Mouse (Mus musculus) hindbrain, embryonic 14.5 days (tissue): ENCODE results near the gene Bmyc. TPM values are rescaled to one million over a fixed set of nuclear protein-coding genes. Genes with fewer than 3 reads are reported as not detected.
"Not testable (repeated sequence)": the region's sequence is repeated elsewhere in the genome, so short reads cannot be mapped to it uniquely, and the experiment has no call there.

Source experiments
- ATAC-seq: fragments of 200-750 bp; cut with Nextera tagmentation; 2 replicates; pipeline ENCODE4 v1.8.0; 2017; ENCODE audit warnings: moderate number of reproducible peaks, mild to moderate bottlenecking, moderate TSS enrichment, moderate library complexity; ENCODE audit not compliant: low FRiP score
- DNase-seq: peaks from one replicate; pipeline ENCODE4 v3.0.0-alpha.2; 2015; ENCODE audit warnings: low spot score
- H3K27ac ChIP-seq: fragments of 300-500 bp; sonication (generic); 2 replicates; pipeline ENCODE4 v1.5.1; 2014; ENCODE audit warnings: mild to moderate bottlenecking, moderate library complexity
- H3K27me3 ChIP-seq: fragments of 300-500 bp; sonication (generic); 2 replicates; pipeline ENCODE4 v1.6.1; 2014; ENCODE audit warnings: mild to moderate bottlenecking, low read length, mixed read lengths; ENCODE audit not compliant: control insufficient read depth, insufficient read depth
- H3K36me3 ChIP-seq: fragments of 300-500 bp; sonication (generic); replicated peaks from 2 replicates; pipeline ENCODE4 v1.6.1; 2014; ENCODE audit not compliant: control insufficient read depth, insufficient read depth
- H3K4me1 ChIP-seq: fragments of 300-500 bp; sonication (generic); replicated peaks from 2 replicates; pipeline ENCODE4 v1.6.1; 2014; ENCODE audit warnings: antibody characterized with exemption, low read length, mixed read lengths; ENCODE audit not compliant: control insufficient read depth, insufficient read depth
- H3K4me2 ChIP-seq: fragments of 300-500 bp; sonication (generic); replicated peaks from 2 replicates; pipeline ENCODE4 v1.6.1; 2014; ENCODE audit warnings: mild to moderate bottlenecking, moderate library complexity
- H3K4me3 ChIP-seq: fragments of 300-500 bp; sonication (generic); replicated peaks from 2 replicates; pipeline ENCODE4 v1.5.1; 2014; ENCODE audit warnings: mild to moderate bottlenecking, low read length
- H3K9ac ChIP-seq: fragments of 300-500 bp; sonication (generic); 2 replicates; pipeline ENCODE4 v1.6.1; 2014
- H3K9me3 ChIP-seq: fragments of 300-500 bp; sonication (generic); 2 replicates; pipeline ENCODE4 v1.6.1; 2016; ENCODE audit warnings: low read length; ENCODE audit not compliant: control insufficient read depth
- WGBS: fragments of 180-500 bp; shearing (Covaris S2); extraction: QIAGEN DNeasy Blood & Tissue Kit; methylation state at CpG from one replicate; pipeline ENCODE4 v1.1.7; 2014; 5-methylcytosine and 5-hydroxymethylcytosine counted together
- polyA plus RNA-seq: library from polyadenylated mRNA; unstranded; fragments of >200 nt; fragmentation: Nextera tagmentation; extraction: Ambion mirVana; gene quantifications from 2 replicates; pipeline ENCODE4 v1.2.1, GENCODE M21; 2014

Bmyc gene
- polyA plus RNA-seq, 1 experiment from 2014 or later = 153 TPM

DNA sequence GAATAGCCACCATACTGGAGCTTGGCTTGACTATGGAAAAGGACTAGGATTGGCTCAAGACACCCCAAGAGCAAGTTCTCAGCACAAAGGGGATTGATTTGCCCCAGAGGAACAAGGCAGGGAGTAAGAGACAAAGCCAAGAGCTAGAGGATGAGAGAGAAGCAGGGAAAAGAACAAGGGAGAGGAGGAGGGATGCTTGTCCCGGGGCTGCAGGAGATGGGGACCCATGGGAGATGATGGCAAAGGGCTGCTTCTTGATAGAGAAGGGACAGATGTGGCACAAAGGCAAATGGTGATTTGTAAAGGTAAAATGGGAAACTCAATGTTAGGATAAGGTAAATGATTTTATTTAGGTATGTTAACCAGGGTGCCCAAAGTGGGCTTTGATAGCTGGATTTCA is 2.5 kb downstream of the Bmyc start:
- not testable (repeated sequence) for H3K4me3 ChIP-seq, H3K9ac ChIP-seq, H3K9me3 ChIP-seq, H3K27me3 ChIP-seq, ATAC-seq, DNase-seq, H3K36me3 ChIP-seq, H3K27ac ChIP-seq
- Histone ChIP-seq H3K4me1 (peaks cover 14% of the 10 kb centered on the region), H3K4me2 (peak overlapping the region; percentile 79; the same call in 1 of the 2 replicates)
- WGBS = 100% methylated on average over 1 of the region's 1 CpGs

DNA sequence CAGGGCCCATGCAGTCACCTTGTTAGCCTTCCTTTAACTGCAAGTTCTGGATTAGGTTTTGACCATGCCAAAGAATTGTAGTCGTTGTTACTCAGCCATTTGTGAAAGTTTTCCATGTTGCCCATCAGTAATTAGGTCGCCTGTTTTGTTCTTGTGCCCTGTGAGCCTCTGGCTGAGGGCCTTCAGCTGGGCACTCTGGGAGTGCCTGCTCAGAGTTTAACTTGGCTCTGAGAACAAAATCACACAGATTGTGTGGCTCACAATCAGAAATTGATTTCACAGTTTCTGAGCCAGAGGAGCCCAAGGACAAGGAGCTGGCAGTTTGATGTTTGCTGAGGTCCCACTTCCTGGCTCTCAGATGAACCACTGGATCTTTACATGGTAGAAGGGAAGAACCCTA is 3.3 kb downstream of the Bmyc start:
- not testable (repeated sequence) for DNase-seq

DNA sequence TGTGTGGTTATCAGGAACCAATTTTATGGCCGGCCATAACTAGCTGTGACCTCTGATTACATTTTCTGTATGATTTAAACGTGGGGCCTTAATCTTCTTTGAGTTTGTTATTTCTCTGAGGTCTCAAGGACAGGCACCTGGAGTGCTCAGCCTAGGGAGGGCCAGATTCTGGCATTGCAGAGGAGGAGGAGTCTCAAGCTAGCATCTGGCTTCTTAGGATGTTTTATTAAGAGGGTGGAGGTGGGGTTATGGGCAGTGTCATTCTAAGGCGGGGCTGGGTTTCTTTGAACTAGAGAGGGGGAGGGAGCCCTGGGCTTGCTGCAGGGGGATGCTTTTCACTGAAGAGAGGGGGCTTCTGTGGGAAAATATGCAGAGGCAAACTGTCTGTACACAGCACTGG is 5.1 kb downstream of the Bmyc start:
- peaks cover 14% of the 10 kb centered on the region for H3K4me1 ChIP-seq
- not testable (repeated sequence) for H3K27me3 ChIP-seq, DNase-seq, H3K27ac ChIP-seq, H3K4me2 ChIP-seq, H3K9me3 ChIP-seq, H3K36me3 ChIP-seq, ATAC-seq, H3K9ac ChIP-seq, H3K4me3 ChIP-seq
- 36% methylated on average over 3 of the region's 3 CpGs for WGBS

More for the DNA sequence above, 3.3 kb downstream of the Bmyc start:
- H3K9me3 ChIP-seq, H3K36me3 ChIP-seq, H3K4me2 ChIP-seq, H3K4me3 ChIP-seq, H3K27ac ChIP-seq, H3K9ac ChIP-seq, H3K27me3 ChIP-seq, ATAC-seq: not testable (repeated sequence)
- 66% methylated on average over 2 of the region's 2 CpGs for WGBS
- H3K4me1 ChIP-seq = peaks cover 14% of the 10 kb centered on the region

DNA sequence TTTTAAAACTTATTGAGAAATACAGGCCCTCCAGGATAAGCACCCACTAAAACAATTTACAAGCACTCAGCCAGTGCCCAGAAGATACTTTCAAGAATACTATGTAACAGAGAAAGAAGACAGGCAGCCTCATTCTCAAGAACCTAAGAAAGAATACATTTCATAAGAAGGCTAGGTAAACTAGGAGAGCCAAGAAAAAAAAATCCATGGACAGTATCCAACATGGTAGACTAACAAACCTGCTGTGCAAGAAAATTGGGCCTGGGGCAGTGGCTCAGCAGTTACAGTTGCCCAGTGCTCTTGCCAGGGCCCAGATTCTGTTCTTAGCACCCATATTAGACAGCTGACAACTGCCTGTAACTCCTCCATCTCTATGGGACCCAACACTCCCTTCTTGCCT is 10.7 kb downstream of the Bmyc start:
- no peak for DNase-seq
- H3K4me2 ChIP-seq = no peak overlapping the region
- H3K27me3 ChIP-seq = no peaks in the 10 kb centered on the region
- H3K4me3 ChIP-seq = no peak overlapping the region
- no peak for ATAC-seq
- no peak overlapping the region for H3K27ac ChIP-seq
- H3K36me3 ChIP-seq = no peaks in the 10 kb centered on the region
- no peaks in the 10 kb centered on the region for H3K9me3 ChIP-seq
- no peak overlapping the region for H3K9ac ChIP-seq
- H3K4me1 ChIP-seq = no peaks in the 10 kb centered on the region

DNA sequence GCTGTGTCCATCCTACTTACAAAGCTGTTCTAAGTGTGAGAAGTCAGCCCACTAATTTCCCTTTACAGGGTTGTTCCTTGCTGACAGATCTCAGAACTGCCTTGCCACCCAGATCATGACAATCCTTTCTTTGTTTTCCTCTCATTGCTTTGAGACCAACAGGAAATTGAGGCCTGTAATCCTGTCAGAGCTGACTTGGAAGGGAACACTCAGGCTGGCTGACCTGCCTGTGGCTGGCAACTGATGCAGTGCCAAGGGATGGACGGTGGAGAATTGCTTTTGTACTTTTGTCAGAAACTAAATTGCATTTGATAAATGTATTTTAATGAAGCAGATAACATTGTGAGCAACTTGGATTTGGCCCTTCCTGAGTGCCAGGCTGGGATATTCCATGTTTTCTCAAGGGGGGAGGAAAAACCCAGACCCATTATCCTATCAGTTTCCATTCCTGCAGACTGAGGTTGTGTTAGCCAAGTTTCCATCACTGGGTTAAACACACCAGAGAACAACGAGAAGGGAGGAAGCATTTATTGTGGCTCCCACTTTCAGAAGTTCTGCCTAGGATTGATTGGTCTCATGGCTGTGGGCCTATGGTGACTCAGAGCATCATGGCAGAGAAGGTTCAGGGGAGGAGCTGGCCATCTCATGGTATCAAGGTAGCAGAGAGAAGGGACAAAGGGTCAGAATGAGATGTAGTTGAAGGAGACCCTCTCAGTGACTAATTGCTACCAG is 26.8 kb downstream of the Bmyc start:
- peaks cover 4% of the 10 kb centered on the region; the same call in 1 of the 2 replicates for H3K9me3 ChIP-seq
- 74% methylated on average over 2 of the region's 2 CpGs for WGBS
- DNase-seq (no peak), ATAC-seq (no peak)
- no peaks in the 10 kb centered on the region for H3K36me3 ChIP-seq
- H3K4me1 ChIP-seq = no peaks in the 10 kb centered on the region
- H3K4me2 ChIP-seq = no peak overlapping the region
- no peak overlapping the region for H3K9ac ChIP-seq
- H3K4me3 ChIP-seq = no peak overlapping the region
- no peak overlapping the region for H3K27ac ChIP-seq
- H3K27me3 ChIP-seq = no peaks in the 10 kb centered on the region

DNA sequence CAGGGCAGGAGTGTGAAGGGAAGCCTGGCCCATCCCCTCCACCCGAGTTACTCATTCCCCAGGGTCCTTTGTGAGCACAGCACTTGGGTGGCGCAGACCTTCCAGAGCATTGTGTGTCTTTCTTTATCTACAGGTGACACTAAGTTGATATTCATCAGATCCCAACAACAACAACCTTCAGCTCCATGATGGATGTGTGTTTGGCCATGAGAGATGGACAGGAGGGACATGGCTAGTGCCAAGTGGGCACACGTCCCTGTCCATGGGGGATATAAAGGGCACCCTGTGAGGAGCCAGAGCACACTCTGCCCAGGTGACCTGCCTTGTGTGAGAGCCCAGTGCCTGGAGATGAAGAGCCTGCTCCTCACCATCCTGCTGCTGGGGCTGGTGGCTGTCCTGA is 30.2 kb downstream of the Bmyc start, which contains the start of gene Obp2b:
Gene Obp2b, plus strand, starts transcription at position 301 of the 400 bp plus-strand sequence.
- not testable (repeated sequence) for H3K27ac ChIP-seq, H3K4me1 ChIP-seq, H3K4me2 ChIP-seq, H3K4me3 ChIP-seq, H3K9ac ChIP-seq, H3K36me3 ChIP-seq, H3K27me3 ChIP-seq, DNase-seq, ATAC-seq, H3K9me3 ChIP-seq
- 70% methylated on average over 3 of the region's 3 CpGs for WGBS

DNA sequence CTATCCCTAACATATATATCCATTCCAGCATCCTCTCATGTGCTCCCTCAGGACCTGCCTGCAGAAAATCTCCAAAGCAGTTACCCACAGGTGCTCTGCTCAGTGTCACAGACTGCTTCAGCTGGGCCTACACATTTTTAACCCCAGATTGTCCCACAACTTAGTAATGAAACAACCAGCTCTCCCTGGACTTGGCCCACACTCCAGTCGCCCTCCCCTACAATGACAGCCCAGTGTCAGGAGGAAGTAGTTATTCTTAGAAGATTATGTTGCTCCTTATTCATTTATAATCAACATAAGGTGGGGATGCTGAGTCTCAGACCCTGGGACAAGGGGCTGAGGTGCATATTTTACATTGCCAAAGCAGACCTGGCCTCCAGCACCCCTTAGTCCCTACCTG is 35.1 kb downstream of the Bmyc start:
- H3K9ac ChIP-seq = no peak overlapping the region
- no peak overlapping the region for H3K4me2 ChIP-seq
- H3K9me3 ChIP-seq = no peaks in the 10 kb centered on the region
- no peaks in the 10 kb centered on the region for H3K27me3 ChIP-seq
- H3K27ac ChIP-seq = no peak overlapping the region
- H3K4me3 ChIP-seq = no peak overlapping the region
- 75% methylated on average over 1 of the region's 1 CpGs for WGBS
- DNase-seq = no peak
- ATAC-seq = no peak
- H3K36me3 ChIP-seq = no peaks in the 10 kb centered on the region
- H3K4me1 ChIP-seq = no peaks in the 10 kb centered on the region

DNA sequence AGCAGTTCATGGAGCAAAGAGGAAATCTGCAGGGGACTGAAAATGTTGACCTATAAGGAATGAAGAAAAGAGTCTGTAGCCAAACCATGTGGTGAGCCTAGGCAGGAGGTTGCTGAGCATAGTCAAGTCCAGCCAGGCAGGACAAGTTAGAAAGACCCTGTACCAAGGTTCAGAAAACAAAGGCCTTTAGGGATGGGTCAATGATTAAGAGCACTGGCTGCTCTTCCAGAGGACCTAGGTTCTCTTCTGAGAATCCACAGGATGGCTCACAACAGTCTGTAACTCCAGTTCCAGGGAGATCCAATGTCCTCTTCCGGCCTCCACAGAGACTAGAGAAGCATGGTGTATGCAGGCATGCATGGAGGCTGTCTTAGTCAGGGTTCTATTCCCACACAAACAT is 47.7 kb downstream of the Bmyc start:
- Histone ChIP-seq H3K9me3 (no peaks in the 10 kb centered on the region), H3K27ac (no peak overlapping the region), H3K36me3 (no peaks in the 10 kb centered on the region), H3K9ac (no peak overlapping the region), H3K4me2 (no peak overlapping the region), H3K4me1 (no peaks in the 10 kb centered on the region), H3K4me3 (no peak overlapping the region), H3K27me3 (no peaks in the 10 kb centered on the region)
- WGBS = 89% methylated on average over 1 of the region's 1 CpGs
- no peak for ATAC-seq
- no peak for DNase-seq
